ENCODE assay signal across 17 mouse cellular contexts in the genomic region with DNA sequence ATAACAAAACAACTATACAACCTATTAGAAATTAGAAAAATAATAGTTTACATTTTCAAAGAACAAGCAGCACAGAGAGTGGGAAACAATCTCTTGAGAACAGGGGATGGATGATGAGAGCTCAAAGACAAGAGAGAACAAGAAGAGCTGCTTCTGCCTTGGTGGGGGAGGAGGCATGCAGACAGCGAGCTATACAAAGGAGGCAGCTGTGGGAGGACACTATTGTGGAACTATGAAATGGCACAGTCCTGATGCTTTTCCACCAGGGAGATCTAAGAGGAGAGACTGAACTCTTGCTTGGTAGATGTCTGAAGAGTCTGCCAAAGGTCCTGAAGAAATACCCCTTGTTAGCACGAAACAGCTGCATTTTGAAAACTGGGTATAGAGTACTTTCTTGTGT. TPM values are rescaled to one million over a fixed set of nuclear protein-coding genes. Genes with fewer than 3 reads are reported as not detected.
A peak's percentile ranks its signal among the peaks of the same experiment; 100 is the strongest.
DNase-seq lines count a peak whose midpoint lies in the region.
"Had no signal": no experiment of that assay in that cellular context is flagged by ENCODE, and none has a peak within 500 bp of the region (broad histone marks: within the 10 kb centered on the region; RNA-seq: fewer than 3 reads in every experiment).

No protein-coding gene starts in this region.

- intact Hi-C loops in left cerebral cortex, postnatal 10 days (cut with DNase I), result no loop called here

- peak; percentile 11 to 50 for DNase-seq in frontal cortex, adult 2 months (ENCODE audit: extremely low spot score in 1 of 2, low spot score in 1 of 2)
- no peak for DNase-seq in frontal cortex, postnatal 14 days (ENCODE audit: low spot score in 2 of 2)
- peak; percentile 33 for DNase-seq in left cerebral cortex, adult 11 months (ENCODE audit: low spot score)
- no peak for DNase-seq in left cerebral cortex, postnatal 10 days (ENCODE audit: extremely low spot score in 1 of 2, low spot score in 2 of 2)
- peak; percentile 24 to 34 for DNase-seq in right cerebral cortex, adult 2 months (ENCODE audit: low spot score in 2 of 2)
- DNase-seq in right cerebral cortex, postnatal 4 days, result no peak
- DNase-seq in kidney, adult 9 months, result no peak
- DNase-seq in cerebellum, postnatal 10 days, result no peak
- DNase-seq: adrenal gland, postnatal 10 days; cerebellum, adult 11-12 months; cerebellum, postnatal 25 days; spleen, adult 18-20 months had no signal

RNA-seq across cellular contexts. Expression of gene Gpr82, which starts 27.2 kb away (rescaled TPM):
- 0.04 TPM in 1 of 2 replicates, not detected in the other for polyA plus RNA-seq in frontal cortex, adult 2 months (2012; rRNA removed)
- total RNA-seq in left cerebral cortex, postnatal 10 days (2021), result not detected
- total RNA-seq: adrenal gland, postnatal 10 days; gastrocnemius, adult 18-20 months; gastrocnemius, postnatal 4 days; hindbrain, postnatal 0 days; left cerebral cortex, adult 8-10 months had no signal
- polyA plus RNA-seq: G1E had no signal

RNA-seq across cellular contexts. Expression of gene Gpr34, which starts 56.5 kb away (rescaled TPM):
- 10.9 and 17.2 TPM in 2 replicates for polyA plus RNA-seq in frontal cortex, adult 2 months (2012; rRNA removed)
- total RNA-seq in left cerebral cortex, postnatal 10 days (2021), result 10 to 100 TPM; 12.2 to 15.6 TPM
- polyA plus RNA-seq: G1E had no signal

Comparison
In these comparisons a context has a peak if more than half of its experiments do, and no peak if none do; other contexts are left out.
1. DNase-seq: peak in frontal cortex, adult 2 months (2 of 2), left cerebral cortex, adult 11 months (single experiment) and right cerebral cortex, adult 2 months (2 of 2); none in frontal cortex, postnatal 14 days (0 of 2), left cerebral cortex, postnatal 10 days (0 of 2), right cerebral cortex, postnatal 4 days (single experiment), kidney, adult 9 months (single experiment) and cerebellum, postnatal 10 days (0 of 2).